Mouse (Mus musculus) heart, postnatal 0 days (tissue): Measurements from ENCODE around the gene Ppid. TPM values are rescaled to one million over a fixed set of nuclear protein-coding genes. Genes with fewer than 3 reads are reported as not detected.

Experiments
- ATAC-seq: fragments of 200-750 bp; cut with Nextera tagmentation; 2 replicates; pipeline ENCODE4 v1.8.0; 2017; ENCODE audit warnings: low read depth, moderate number of reproducible peaks, moderate library complexity; ENCODE audit not compliant: insufficient read depth
- DNase-seq: peaks from one replicate; pipeline ENCODE4 v3.0.0-alpha.2; 2016; ENCODE audit warnings: low spot score
- H3K27ac ChIP-seq: fragments of 300-500 bp; sonication (generic); 2 replicates; pipeline ENCODE4 v1.5.1; 2014; ENCODE audit warnings: low read depth, mild to moderate bottlenecking
- H3K27me3 ChIP-seq: fragments of 300-500 bp; sonication (generic); 2 replicates; pipeline ENCODE4 v1.6.1; 2014; ENCODE audit warnings: low read length, mixed read lengths; ENCODE audit not compliant: control insufficient read depth, insufficient read depth
- H3K36me3 ChIP-seq: fragments of 300-500 bp; sonication (generic); replicated peaks from 2 replicates; pipeline ENCODE4 v1.6.1; 2014; ENCODE audit warnings: low read length, mixed read lengths; ENCODE audit not compliant: control insufficient read depth, insufficient read depth
- H3K4me1 ChIP-seq: fragments of 300-500 bp; sonication (generic); 2 replicates; pipeline ENCODE4 v1.6.1; 2014; ENCODE audit warnings: antibody characterized with exemption; ENCODE audit not compliant: control insufficient read depth, insufficient read depth
- H3K4me2 ChIP-seq: fragments of 300-500 bp; sonication (generic); 2 replicates; pipeline ENCODE4 v1.6.1; 2014; ENCODE audit warnings: low read depth, mild to moderate bottlenecking, low read length, moderate library complexity
- H3K4me3 ChIP-seq: fragments of 300-500 bp; sonication (generic); 2 replicates; pipeline ENCODE4 v1.5.1; 2014; ENCODE audit warnings: low read depth, low read length
- H3K9ac ChIP-seq: fragments of 300-500 bp; sonication (generic); replicated peaks from 2 replicates; pipeline ENCODE4 v1.6.1; 2014; ENCODE audit warnings: low read depth, low read length, mixed read lengths
- H3K9me3 ChIP-seq: fragments of 300-500 bp; sonication (generic); replicated peaks from 2 replicates; pipeline ENCODE4 v1.6.1; 2016; ENCODE audit warnings: low read length; ENCODE audit not compliant: control insufficient read depth
- CTCF ChIP-seq: IDR thresholded peaks from 2 replicates; pipeline ENCODE4 v1.5.1; 2016; ENCODE audit warnings: antibody characterized with exemption, control low read depth, low read depth
- EP300 ChIP-seq: IDR thresholded peaks from 2 replicates; pipeline ENCODE4 v1.6.1; 2016; ENCODE audit warnings: antibody characterized with exemption, low read depth
- WGBS: fragments of 180-500 bp; shearing (Covaris S2); extraction: QIAGEN DNeasy Blood & Tissue Kit; methylation state at CpG from one replicate; pipeline ENCODE4 v1.1.7; 2014; 5-methylcytosine and 5-hydroxymethylcytosine counted together
- polyA plus RNA-seq: library from polyadenylated mRNA; unstranded; fragments of >200 nt; fragmentation: Nextera tagmentation; extraction: Ambion mirVana; gene quantifications from 2 replicates; pipeline ENCODE4 v1.2.1, GENCODE M21; 2015
- total RNA-seq: library from RNA; depleted of rRNA; stranded (reverse); fragments of >200 nt; gene quantifications from 2 replicates; pipeline ENCODE4 v1.2.3, GENCODE M21; 2014; ENCODE audit warnings: low replicate concordance

Ppid gene
- total and polyA plus RNA-seq, 2 experiments from 2014 or later = 28.5 to 52.0 TPM

DNA sequence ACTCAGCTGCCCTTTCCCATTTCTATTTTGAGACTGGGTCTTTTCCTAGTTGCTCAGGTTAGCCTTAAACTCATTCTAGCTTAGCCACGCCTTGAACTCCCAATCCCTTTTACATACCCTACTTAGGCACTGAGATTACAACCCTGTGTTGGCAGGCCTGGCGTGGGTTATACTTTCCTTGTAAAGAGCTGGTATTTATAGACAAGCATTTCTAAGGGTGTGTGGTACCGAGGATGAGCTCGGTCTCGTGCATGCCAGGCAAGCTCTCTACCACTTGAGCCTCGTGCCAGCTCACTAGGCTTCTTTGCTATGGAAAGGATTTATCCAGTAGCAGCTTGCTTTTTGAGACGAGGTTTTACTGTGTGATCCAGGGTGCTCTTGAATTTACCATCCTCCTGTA lies 4.3 kb downstream of the Ppid start:
- Histone ChIP-seq H3K9me3 (no peaks in the 10 kb centered on the region), H3K4me3 (no peak overlapping the region), H3K27me3 (no peaks in the 10 kb centered on the region), H3K27ac (no peak overlapping the region), H3K9ac (no peak overlapping the region), H3K36me3 (peaks cover 57% of the 10 kb centered on the region), H3K4me1 (peaks cover 6% of the 10 kb centered on the region; the same call in 1 of the 2 replicates), H3K4me2 (no peak overlapping the region)
- TF ChIP-seq CTCF (no peak), EP300 (no peak)
- ATAC-seq = peak; percentile 72
- WGBS = 47% methylated on average over 7 of the region's 7 CpGs
- DNase-seq = peak; percentile 53

DNA sequence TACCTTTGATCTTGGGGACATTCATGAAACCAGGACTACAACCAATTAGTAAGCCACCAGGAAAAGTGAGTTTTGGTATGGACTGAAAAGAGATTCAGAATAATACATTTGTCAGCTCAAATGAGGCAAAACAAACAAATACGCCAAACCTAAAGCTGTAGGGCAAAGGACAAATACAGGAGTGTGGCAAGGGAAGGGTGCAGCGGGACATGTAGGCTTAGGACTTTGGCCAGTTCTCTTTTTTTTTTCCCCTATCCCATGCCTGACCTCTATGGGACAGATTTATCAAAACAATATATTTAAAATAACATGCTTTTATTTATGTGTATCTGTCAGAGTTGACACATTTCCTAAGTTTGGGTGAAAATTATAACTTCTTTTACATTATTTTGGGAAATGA lies 18.7 kb downstream of the Ppid start:
- Histone ChIP-seq H3K4me2 (no peak overlapping the region), H3K4me3 (no peak overlapping the region), H3K9ac (no peak overlapping the region), H3K9me3 (no peaks in the 10 kb centered on the region), H3K4me1 (no peaks in the 10 kb centered on the region), H3K27ac (no peak overlapping the region), H3K27me3 (no peaks in the 10 kb centered on the region), H3K36me3 (peaks cover 67% of the 10 kb centered on the region)
- ATAC-seq = no peak
- 92% methylated on average over 2 of the region's 2 CpGs for WGBS
- DNase-seq = no peak
- TF ChIP-seq CTCF (no peak), EP300 (no peak)

DNA sequence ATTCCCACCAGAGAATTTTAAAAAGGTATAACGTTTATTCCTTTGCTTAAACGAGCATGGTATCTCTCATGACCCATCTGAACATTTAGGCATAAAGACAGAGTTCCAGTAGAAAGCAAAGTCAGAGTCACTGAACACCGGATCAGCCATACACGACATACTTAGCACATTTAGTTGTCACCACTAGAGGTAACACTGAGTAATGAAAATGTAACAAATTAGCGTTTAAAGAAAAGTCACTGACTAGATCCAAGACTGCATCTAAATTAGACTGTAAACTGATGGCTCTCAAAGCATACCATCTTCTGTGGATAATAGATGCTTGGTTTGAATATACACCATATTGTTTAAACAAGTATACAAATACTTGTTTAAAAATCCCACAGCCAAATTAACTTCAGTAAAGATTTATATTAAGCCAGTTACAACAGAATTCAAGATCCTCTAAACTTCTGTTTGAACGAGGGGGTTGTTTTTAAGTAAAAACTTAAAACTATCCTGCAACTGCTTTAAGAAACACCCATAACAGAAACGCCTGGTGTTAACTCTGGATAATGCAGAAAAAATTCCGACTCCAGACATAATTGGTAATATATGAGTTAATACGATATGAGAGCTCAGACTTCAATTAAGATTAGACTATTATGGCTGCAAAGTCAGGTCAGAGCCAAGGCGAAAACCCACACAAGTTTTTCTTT lies 36.5 kb downstream of the Ppid start:
- H3K4me3 ChIP-seq = peak overlapping the region; percentile 65
- H3K27ac ChIP-seq = peak overlapping the region; percentile 89
- H3K9me3 ChIP-seq = no peaks in the 10 kb centered on the region
- WGBS = 9% methylated on average over 10 of the region's 10 CpGs
- TF ChIP-seq CTCF = peak; percentile 48
- no peak for TF ChIP-seq EP300
- H3K9ac ChIP-seq = peak overlapping the region; percentile 76
- H3K4me2 ChIP-seq = peak overlapping the region; percentile 74
- peaks cover 18% of the 10 kb centered on the region for H3K36me3 ChIP-seq
- H3K4me1 ChIP-seq = peaks cover 3% of the 10 kb centered on the region; the same call in 1 of the 2 replicates
- peak; percentile 34 for DNase-seq
- no peak for ATAC-seq
- H3K27me3 ChIP-seq = no peaks in the 10 kb centered on the region

DNA sequence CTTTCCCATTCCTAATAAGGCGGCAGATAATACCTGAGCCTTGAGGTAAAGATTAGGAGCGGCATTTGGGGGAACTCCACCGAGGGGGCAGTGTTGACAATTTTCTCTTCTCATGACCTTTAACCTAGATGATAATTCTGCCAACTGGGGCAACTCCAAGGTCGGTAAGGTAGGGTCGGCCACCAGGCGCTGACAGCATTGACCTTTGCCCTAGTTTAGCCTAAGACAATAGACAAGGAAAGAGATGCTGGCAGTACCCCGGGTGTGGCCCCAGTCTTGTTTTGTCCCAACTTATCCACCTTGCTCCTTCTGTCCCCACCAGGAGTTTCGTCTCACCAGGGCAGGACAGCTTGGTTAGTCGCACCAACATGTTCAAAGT lies 37.0 kb downstream of the Ppid start:
- Histone ChIP-seq H3K27me3 (no peaks in the 10 kb centered on the region), H3K9ac (peak overlapping the region; percentile 76), H3K27ac (peak overlapping the region; percentile 89), H3K4me3 (peak overlapping the region; percentile 65), H3K36me3 (peaks cover 19% of the 10 kb centered on the region), H3K4me1 (peaks cover 3% of the 10 kb centered on the region; the same call in 1 of the 2 replicates), H3K9me3 (no peaks in the 10 kb centered on the region), H3K4me2 (peak overlapping the region; percentile 74)
- WGBS = under 1% methylated on average over 9 of the region's 9 CpGs
- peak; percentile 28 for ATAC-seq
- DNase-seq = peak; percentile 30
- TF ChIP-seq EP300 (no peak), CTCF (no peak)

DNA sequence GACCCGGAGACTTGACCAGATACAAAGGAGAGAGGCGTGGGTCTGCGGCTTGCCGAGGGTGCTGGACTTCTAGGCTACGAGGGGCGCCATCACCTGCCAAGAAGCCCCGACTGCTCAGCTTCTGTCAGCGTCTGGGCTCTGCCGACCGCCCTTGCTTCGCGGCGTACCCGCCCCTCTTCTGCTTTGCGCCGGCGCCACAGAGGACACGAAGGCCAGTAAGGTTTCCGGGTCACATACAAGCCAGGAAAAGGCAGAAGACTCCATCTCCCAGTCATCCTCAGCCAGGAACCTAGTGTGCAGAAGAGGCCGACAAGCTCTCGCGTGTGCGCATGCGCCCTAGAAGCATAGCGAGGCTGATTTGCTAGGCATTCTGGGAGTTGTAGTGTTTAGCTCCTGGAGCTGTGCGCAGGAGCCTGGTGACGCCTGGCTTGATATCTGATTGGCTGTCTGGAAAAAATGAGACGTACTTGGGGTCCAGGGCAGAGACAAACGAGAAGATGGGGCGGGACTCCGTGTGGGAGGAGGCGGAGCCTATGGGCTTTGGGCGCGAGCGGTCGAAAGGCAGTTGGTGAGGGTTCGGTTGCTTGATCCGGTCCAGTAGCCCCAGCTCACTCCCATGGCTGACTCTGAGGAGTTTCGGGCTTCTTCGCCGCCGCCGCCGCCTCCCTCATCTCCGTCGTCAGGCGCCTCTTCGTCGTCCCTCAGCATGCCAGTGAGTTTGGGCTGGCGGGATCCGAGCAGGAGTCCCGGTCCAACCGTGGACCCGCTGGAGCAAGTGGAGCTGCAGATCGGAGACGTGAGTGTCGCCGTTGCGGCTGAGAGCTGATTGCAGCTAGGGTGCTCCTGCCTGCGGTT lies 37.6 kb downstream of the Ppid start, which contains the start of gene 4930579G24Rik:
Gene 4930579G24Rik (plus strand): TSS at position 519 of the 855 bp plus-strand sequence.
- H3K36me3 ChIP-seq = peaks cover 22% of the 10 kb centered on the region
- ATAC-seq = peak; percentile 95
- peak within 1 kb of the TSS; percentile 76 for H3K9ac ChIP-seq
- H3K27ac ChIP-seq = peak within 1 kb of the TSS; percentile 89
- WGBS = under 1% methylated on average over 60 of the region's 60 CpGs
- H3K4me1 ChIP-seq = peaks cover 3% of the 10 kb centered on the region; the same call in 1 of the 2 replicates
- peak within 1 kb of the TSS; percentile 65 for H3K4me3 ChIP-seq
- peak within 1 kb of the TSS; percentile 75 for H3K4me2 ChIP-seq
- DNase-seq = peak; percentile 100
- no peaks in the 10 kb centered on the region for H3K27me3 ChIP-seq
- no peaks in the 10 kb centered on the region for H3K9me3 ChIP-seq
- TF ChIP-seq EP300 (no peak), CTCF (no peak)
